Mouse (Mus musculus): ENCODE measurements at regions not wholly inside any gene's neighbourhood (a gene's known extent, or its start where the extent isn't known, plus 50 kb on each side); places are given as distances from the start of the nearest gene placed in this dataset.

DNA sequence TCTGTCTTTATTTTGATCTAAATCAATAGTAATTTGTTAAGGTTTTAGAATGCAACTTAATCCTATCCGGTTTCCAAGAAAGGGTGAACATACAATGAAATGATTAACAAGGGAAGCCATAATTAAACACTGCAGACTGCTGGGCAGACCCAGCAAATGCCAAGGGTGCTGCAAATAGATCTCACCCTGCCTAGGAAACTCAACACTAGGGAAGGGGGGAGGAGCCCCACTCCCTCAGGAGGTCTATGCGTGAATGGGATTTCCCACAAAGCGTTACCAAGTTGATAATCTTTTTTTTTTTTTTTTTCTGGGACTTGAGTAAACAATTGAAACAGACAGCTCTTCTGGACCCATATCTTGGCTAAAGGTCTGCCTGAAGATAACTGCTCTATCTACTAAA is 95.4 kb downstream of the Mbip start:
- H3K27ac ChIP-seq (ENCODE audit: insufficient read depth, low read length), result no peak overlapping the region
- no peak overlapping the region for H3K4me3 ChIP-seq (ENCODE audit: extremely low read depth, insufficient read depth, insufficient read length)
- 54% methylated on average over 3 of the region's 3 CpGs for WGBS
- no peak for DNase-seq (ENCODE audit: low read depth in 1 of 2, low spot score in 2 of 2)
- no peaks in the 10 kb centered on the region for H3K4me1 ChIP-seq (ENCODE audit: control insufficient read depth, insufficient read depth, insufficient read length)
- no peaks in the 10 kb centered on the region for H3K36me3 ChIP-seq (ENCODE audit: control insufficient read depth, insufficient read depth, low read length)
- no peaks in the 10 kb centered on the region for H3K27me3 ChIP-seq (ENCODE audit: control insufficient read depth, insufficient read depth, low read length)
- TF ChIP-seq CTCF (IDR thresholded peaks at IDR 0.05; ENCODE audit: extremely low read depth, insufficient read depth, insufficient read length, insufficient replicate concordance) (no peak), POLR2A (IDR thresholded peaks at IDR 0.05; ENCODE audit: low read depth, low read length) (no peak)

DNA sequence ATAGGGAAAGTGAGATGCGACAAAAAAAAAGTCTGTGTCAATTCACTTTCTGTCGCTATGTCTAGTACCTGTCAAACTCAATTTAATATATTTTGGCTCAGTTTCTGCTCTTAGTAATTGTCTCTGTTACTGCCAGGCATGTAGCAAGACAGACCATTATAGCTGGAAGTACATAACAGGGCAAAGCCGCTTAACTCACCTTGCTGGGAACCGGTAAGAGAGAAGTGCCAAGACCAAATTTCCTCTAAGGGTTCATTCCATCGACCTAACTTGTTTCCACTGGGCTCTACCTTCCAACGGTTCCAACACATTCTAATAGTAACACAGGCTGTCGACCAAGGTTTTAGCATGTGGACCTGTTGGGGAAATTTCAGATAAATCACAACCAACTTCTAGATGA is 99.3 kb downstream of the Mbip start:
- no peak overlapping the region for H3K4me3 ChIP-seq (ENCODE audit: extremely low read depth, insufficient read depth, insufficient read length)
- no peak overlapping the region for H3K27ac ChIP-seq (ENCODE audit: insufficient read depth, low read length)
- no peak for TF ChIP-seq POLR2A (IDR thresholded peaks at IDR 0.05; ENCODE audit: low read depth, low read length)
- no peak for TF ChIP-seq CTCF (IDR thresholded peaks at IDR 0.05; ENCODE audit: extremely low read depth, insufficient read depth, insufficient read length, insufficient replicate concordance)
- no peaks in the 10 kb centered on the region for H3K4me1 ChIP-seq (ENCODE audit: control insufficient read depth, insufficient read depth, insufficient read length)
- no peaks in the 10 kb centered on the region for H3K27me3 ChIP-seq (ENCODE audit: control insufficient read depth, insufficient read depth, low read length)
- H3K36me3 ChIP-seq (ENCODE audit: control insufficient read depth, insufficient read depth, low read length), result no peaks in the 10 kb centered on the region
- DNase-seq (ENCODE audit: low read depth in 1 of 2, low spot score in 2 of 2), result no peak
- 88% methylated on average over 7 of the region's 7 CpGs for WGBS

DNA sequence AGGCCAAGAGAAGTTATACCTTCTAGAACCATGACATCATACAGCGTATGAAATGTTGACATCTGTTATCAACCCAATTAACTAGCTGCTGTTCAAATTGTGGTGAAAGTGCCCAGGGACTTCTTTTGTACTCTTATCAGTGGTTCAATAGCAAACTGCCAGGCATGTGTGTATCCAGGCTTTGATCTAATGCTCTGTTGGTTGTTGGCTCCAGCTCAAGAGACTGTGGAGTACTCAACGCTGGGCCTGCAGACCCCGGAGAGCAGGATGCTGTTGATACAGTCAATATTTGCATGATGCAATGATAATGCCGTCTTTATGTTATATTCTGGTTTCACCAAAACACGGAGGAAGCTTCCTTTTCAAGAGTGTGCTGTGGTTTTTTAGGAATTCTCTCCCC is 102.9 kb downstream of the Mbip start:
- WGBS, result 73% methylated on average over 5 of the region's 5 CpGs
- Histone ChIP-seq H3K4me3 (ENCODE audit: extremely low read depth, insufficient read depth, insufficient read length) (no peak overlapping the region), H3K27me3 (ENCODE audit: control insufficient read depth, insufficient read depth, low read length) (no peaks in the 10 kb centered on the region), H3K4me1 (ENCODE audit: control insufficient read depth, insufficient read depth, insufficient read length) (no peaks in the 10 kb centered on the region), H3K36me3 (ENCODE audit: control insufficient read depth, insufficient read depth, low read length) (no peaks in the 10 kb centered on the region), H3K27ac (ENCODE audit: insufficient read depth, low read length) (no peak overlapping the region)
- no peak for TF ChIP-seq CTCF (IDR thresholded peaks at IDR 0.05; ENCODE audit: extremely low read depth, insufficient read depth, insufficient read length, insufficient replicate concordance)
- no peak for TF ChIP-seq POLR2A (IDR thresholded peaks at IDR 0.05; ENCODE audit: low read depth, low read length)
- no peak for DNase-seq (ENCODE audit: low read depth in 1 of 2, low spot score in 2 of 2)

DNA sequence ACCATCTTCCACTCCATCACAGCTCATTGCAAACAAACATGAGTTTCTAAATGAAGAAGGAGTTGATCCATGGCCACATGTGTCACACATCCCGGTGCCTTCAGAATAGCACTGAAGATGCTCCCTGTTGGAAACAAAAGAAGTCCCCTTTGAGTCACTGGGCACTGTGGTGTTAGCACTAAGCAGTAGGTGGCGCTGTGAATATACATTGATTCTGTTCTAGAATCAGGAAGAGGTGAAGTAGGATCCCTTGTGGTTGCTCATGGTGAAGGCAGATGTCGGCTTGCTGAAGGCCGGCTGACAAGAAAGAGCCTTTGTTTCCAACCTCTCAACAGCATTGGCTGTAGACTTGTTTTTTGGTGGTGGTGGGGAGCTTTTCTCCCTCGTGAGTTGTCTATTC is 104.0 kb downstream of the Mbip start:
- no peaks in the 10 kb centered on the region for H3K4me1 ChIP-seq (ENCODE audit: control insufficient read depth, insufficient read depth, insufficient read length)
- DNase-seq (ENCODE audit: low read depth in 1 of 2, low spot score in 2 of 2), result no peak
- H3K27ac ChIP-seq (ENCODE audit: insufficient read depth, low read length), result no peak overlapping the region
- TF ChIP-seq POLR2A (IDR thresholded peaks at IDR 0.05; ENCODE audit: low read depth, low read length) (no peak), CTCF (IDR thresholded peaks at IDR 0.05; ENCODE audit: extremely low read depth, insufficient read depth, insufficient read length, insufficient replicate concordance) (no peak; the same call in 1 of the 2 replicates)
- WGBS, result 31% methylated on average over 5 of the region's 5 CpGs
- no peaks in the 10 kb centered on the region for H3K36me3 ChIP-seq (ENCODE audit: control insufficient read depth, insufficient read depth, low read length)
- no peak overlapping the region for H3K4me3 ChIP-seq (ENCODE audit: extremely low read depth, insufficient read depth, insufficient read length)
- H3K27me3 ChIP-seq (ENCODE audit: control insufficient read depth, insufficient read depth, low read length), result no peaks in the 10 kb centered on the region

DNA sequence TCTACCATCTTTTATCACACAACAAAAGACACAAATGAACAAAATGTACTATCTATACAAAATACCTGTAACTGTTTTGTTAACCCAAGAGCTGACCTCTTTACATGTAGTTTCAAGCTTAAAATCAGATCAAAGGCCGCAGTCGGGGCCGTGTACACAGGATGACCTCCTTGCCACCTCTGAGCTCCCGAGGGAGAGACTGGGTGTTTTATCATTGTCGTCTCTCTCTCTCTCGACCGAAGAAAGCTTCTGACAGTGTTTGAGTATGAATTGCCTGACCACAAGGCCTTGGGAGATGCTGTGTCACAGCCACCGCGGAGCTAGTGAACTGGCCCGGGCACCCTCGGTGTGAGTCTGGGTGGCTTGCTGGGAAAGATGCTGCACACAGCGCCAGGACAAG is 105.5 kb downstream of the Mbip start:
- no peak overlapping the region for H3K4me3 ChIP-seq (ENCODE audit: extremely low read depth, insufficient read depth, insufficient read length)
- no peak for DNase-seq (ENCODE audit: low read depth in 1 of 2, low spot score in 2 of 2)
- TF ChIP-seq POLR2A (IDR thresholded peaks at IDR 0.05; ENCODE audit: low read depth, low read length), result no peak
- no peak for TF ChIP-seq CTCF (IDR thresholded peaks at IDR 0.05; ENCODE audit: extremely low read depth, insufficient read depth, insufficient read length, insufficient replicate concordance)
- H3K4me1 ChIP-seq (ENCODE audit: control insufficient read depth, insufficient read depth, insufficient read length), result no peaks in the 10 kb centered on the region
- WGBS, result 76% methylated on average over 12 of the region's 12 CpGs
- no peaks in the 10 kb centered on the region for H3K27me3 ChIP-seq (ENCODE audit: control insufficient read depth, insufficient read depth, low read length)
- H3K36me3 ChIP-seq (ENCODE audit: control insufficient read depth, insufficient read depth, low read length), result no peaks in the 10 kb centered on the region
- H3K27ac ChIP-seq (ENCODE audit: insufficient read depth, low read length), result no peak overlapping the region

DNA sequence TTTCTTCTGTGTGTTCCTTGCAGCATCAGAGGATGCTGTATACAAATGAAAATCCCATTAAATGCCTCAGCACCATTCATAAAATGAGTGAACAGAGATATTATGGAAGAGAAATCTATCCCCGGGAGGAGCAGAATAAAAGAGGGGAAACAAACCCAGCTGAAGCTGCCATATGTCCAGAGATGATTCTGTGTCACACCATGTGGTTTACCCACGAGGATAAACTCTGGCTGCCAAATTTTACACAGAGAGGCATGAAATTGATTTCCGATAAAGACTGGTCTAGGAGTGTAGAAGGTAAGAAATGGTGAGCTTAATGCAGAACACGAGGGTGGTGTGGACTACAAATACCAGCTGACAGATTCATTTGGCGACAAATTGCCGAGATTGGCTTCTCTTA is 111.1 kb downstream of the Mbip start:
- TF ChIP-seq POLR2A (IDR thresholded peaks at IDR 0.05; ENCODE audit: low read depth, low read length), result no peak
- no peak for TF ChIP-seq CTCF (IDR thresholded peaks at IDR 0.05; ENCODE audit: extremely low read depth, insufficient read depth, insufficient read length, insufficient replicate concordance)
- Histone ChIP-seq H3K27ac (ENCODE audit: insufficient read depth, low read length) (no peak overlapping the region), H3K27me3 (ENCODE audit: control insufficient read depth, insufficient read depth, low read length) (no peaks in the 10 kb centered on the region), H3K4me3 (ENCODE audit: extremely low read depth, insufficient read depth, insufficient read length) (no peak overlapping the region), H3K36me3 (ENCODE audit: control insufficient read depth, insufficient read depth, low read length) (no peaks in the 10 kb centered on the region), H3K4me1 (ENCODE audit: control insufficient read depth, insufficient read depth, insufficient read length) (no peaks in the 10 kb centered on the region)
- DNase-seq (ENCODE audit: low read depth in 1 of 2, low spot score in 2 of 2), result no peak
- 85% methylated on average over 6 of the region's 6 CpGs for WGBS

DNA sequence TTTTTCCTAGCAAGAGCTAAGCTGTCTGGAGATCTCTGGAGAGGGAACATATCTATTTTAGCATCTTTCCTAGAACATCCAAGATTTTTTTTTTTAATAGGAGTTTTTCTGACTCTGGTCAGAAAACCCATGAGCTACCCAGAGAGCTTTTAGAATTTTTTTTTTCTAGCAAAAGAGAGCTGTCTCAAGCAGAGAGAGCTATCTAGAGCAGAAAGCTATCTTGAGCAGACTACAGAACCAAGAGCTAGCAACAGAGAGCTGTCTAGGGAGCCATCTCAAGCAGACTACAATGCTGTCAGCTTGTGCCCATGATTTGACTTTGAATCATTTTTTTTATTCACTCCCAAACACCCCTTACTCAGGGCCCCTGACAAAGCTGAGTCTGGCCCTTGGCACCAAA is 112.5 kb downstream of the Mbip start:
- Histone ChIP-seq H3K27me3 (ENCODE audit: control insufficient read depth, insufficient read depth, low read length) (no peaks in the 10 kb centered on the region), H3K27ac (ENCODE audit: insufficient read depth, low read length) (no peak overlapping the region), H3K4me1 (ENCODE audit: control insufficient read depth, insufficient read depth, insufficient read length) (no peaks in the 10 kb centered on the region), H3K4me3 (ENCODE audit: extremely low read depth, insufficient read depth, insufficient read length) (no peak overlapping the region), H3K36me3 (ENCODE audit: control insufficient read depth, insufficient read depth, low read length) (no peaks in the 10 kb centered on the region)
- DNase-seq (ENCODE audit: low read depth in 1 of 2, low spot score in 2 of 2), result no peak
- TF ChIP-seq POLR2A (IDR thresholded peaks at IDR 0.05; ENCODE audit: low read depth, low read length) (no peak), CTCF (IDR thresholded peaks at IDR 0.05; ENCODE audit: extremely low read depth, insufficient read depth, insufficient read length, insufficient replicate concordance) (no peak)

Measured in spleen, adult 2 months (tissue).